17 mouse cellular contexts compared by ENCODE assay signal in the genomic region with DNA sequence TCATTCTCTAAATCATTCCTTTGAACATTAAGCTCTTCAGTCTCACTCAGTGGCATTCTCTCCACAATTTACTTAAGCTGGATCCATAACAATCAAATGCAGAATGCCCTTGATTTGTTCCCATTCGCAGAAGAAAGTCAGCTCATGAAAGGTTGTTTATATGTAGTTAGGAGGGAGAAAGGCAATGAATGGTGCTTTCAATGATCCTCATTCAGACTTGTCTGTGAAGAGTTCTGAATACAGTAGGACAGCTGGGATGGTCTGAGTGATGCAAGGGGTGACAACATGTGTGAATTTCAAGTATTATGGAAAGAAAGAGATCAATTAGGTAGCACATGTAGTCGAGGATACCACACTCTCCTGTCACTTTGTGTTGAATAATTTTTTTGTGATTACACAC.
"Had no signal": no experiment of that assay in that cellular context is flagged by ENCODE, and none has a peak within 500 bp of the region (broad histone marks: within the 10 kb centered on the region; RNA-seq: fewer than 3 reads in every experiment).

No protein-coding gene starts in this region.

- DNase-seq: kidney, adult 8-10 months; kidney, postnatal 10 days; kidney, postnatal 36 days; layer of hippocampus, postnatal 36 days; liver, embryonic 13.5 days; lung, adult 2 months; lung, postnatal 14 days; lung, postnatal 4 days; retina, postnatal 1 day; right cerebral cortex, postnatal 25 days; thymus, adult 18-20 months; thymus, postnatal 36 days had no signal

- H3K4me1 ChIP-seq: kidney, embryonic 15.5 days; liver, embryonic 13.5 days; neural tube, embryonic 12.5 days; neural tube, embryonic 15.5 days had no signal

- H3K4me2 ChIP-seq: kidney, embryonic 15.5 days; liver, embryonic 13.5 days; midbrain, embryonic 13.5 days; neural tube, embryonic 12.5 days; neural tube, embryonic 15.5 days had no signal

- H3K27me3 ChIP-seq: kidney, embryonic 15.5 days; liver, embryonic 13.5 days; midbrain, embryonic 13.5 days; neural tube, embryonic 12.5 days; neural tube, embryonic 15.5 days had no signal

- H3K36me3 ChIP-seq: kidney, embryonic 15.5 days; liver, embryonic 13.5 days; midbrain, embryonic 13.5 days; neural tube, embryonic 12.5 days; neural tube, embryonic 15.5 days had no signal

- ATAC-seq: midbrain, embryonic 13.5 days had no signal

- H3K9ac ChIP-seq: kidney, embryonic 15.5 days; liver, embryonic 13.5 days; midbrain, embryonic 13.5 days; neural tube, embryonic 12.5 days; neural tube, embryonic 15.5 days had no signal

- H3K4me3 ChIP-seq: kidney, embryonic 15.5 days; left cerebral cortex, adult 2 months; liver, embryonic 13.5 days; midbrain, embryonic 13.5 days; neural tube, embryonic 12.5 days; neural tube, embryonic 15.5 days had no signal

- H3K27ac ChIP-seq: kidney, embryonic 15.5 days; left cerebral cortex, adult 2 months; liver, embryonic 13.5 days; midbrain, embryonic 13.5 days; neural tube, embryonic 12.5 days; neural tube, embryonic 15.5 days had no signal

- H3K9me3 ChIP-seq: kidney, embryonic 15.5 days; liver, embryonic 13.5 days; midbrain, embryonic 13.5 days; neural tube, embryonic 12.5 days; neural tube, embryonic 15.5 days had no signal
